Mouse (Mus musculus): Measurements from ENCODE around the gene Zfp651.

DNA sequence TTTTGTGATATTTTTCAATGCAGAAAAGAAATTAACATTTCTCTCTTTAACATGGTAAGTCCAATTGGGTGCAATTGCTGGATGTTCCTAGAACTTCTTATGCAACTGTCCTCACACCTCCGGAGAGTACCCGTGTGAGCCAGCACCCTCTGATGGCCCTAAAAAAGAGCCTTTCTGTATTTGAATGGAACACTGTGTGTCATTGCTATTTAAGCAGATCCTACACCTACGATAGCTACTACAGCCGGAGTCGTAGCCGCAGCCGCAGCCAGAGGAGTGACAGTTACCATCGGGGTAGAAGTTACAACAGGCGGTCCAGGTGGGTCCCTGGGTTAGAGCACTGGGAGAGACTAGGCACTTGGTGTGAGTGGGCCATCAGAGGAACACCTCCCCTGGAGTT lies 6.4 kb upstream of the Zfp651 start:
- TF ChIP-seq CTCF (IDR thresholded peaks at IDR 0.05; ENCODE audit: insufficient read depth, low read length) (no peak), POLR2A (IDR thresholded peaks at IDR 0.05; ENCODE audit: borderline replicate concordance, extremely low read depth, low read depth, low read length) (no peak)
